ENCODE assay signal across 25 mouse cellular contexts in the genomic region with DNA sequence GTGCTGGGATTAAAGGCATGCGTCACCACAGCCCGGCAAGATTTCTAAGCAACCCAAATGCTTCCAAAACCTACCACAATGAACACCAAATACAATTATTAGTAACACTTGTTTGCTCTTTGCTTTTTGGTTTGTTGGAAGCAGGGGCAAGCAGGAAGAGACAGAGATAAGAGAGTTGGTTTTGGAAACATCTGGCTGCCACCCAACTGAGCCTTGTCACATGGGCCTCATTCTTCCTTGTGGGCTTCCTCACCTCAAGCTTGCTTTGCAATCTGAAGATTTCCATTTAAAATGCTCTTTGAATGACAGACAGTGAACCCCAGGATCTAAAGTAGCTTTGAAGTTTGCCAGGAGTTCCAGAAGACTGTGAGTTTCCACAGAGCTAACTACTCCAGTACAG.
"Had no signal": no experiment of that assay in that cellular context is flagged by ENCODE, and none has a peak within 500 bp of the region (broad histone marks: within the 10 kb centered on the region; RNA-seq: fewer than 3 reads in every experiment).

No protein-coding gene starts in this region.

- H3K9ac ChIP-seq: heart, embryonic 12.5 days; hindbrain, embryonic 12.5 days; hindbrain, embryonic 14.5 days; intestine, embryonic 15.5 days; limb, embryonic 13.5 days; limb, embryonic 15.5 days; liver, embryonic 12.5 days had no signal

- H3K4me3 ChIP-seq: gastrocnemius, adult 2 months; heart, embryonic 10.5 days; heart, embryonic 12.5 days; hindbrain, embryonic 10.5 days; hindbrain, embryonic 12.5 days; intestine, embryonic 15.5 days; layer of hippocampus, adult 2 months; left cerebral cortex, adult 2 months; limb, embryonic 13.5 days; limb, embryonic 15.5 days; liver, embryonic 12.5 days had no signal

- ATAC-seq: hindbrain, embryonic 16.5 days; inflammation-experienced regulatory T-cells, adult 6 months; intestine, embryonic 15.5 days; intestine, postnatal 0 days; liver, embryonic 12.5 days had no signal

- DNase-seq: gastrocnemius, adult 2 months; gastrocnemius, postnatal 10 days; gastrocnemius, postnatal 25 days; heart, adult 18-20 months; heart, postnatal 36 days; kidney, adult 18-20 months; kidney, adult 8-10 months; kidney, postnatal 10 days; kidney, postnatal 25 days; kidney, postnatal 4 days; left cerebral cortex, postnatal 4 days had no signal

- H3K4me1 ChIP-seq: hindbrain, embryonic 10.5 days; hindbrain, embryonic 12.5 days; intestine, embryonic 15.5 days; limb, embryonic 13.5 days; limb, embryonic 15.5 days had no signal

- H3K9me3 ChIP-seq: heart, embryonic 10.5 days; heart, embryonic 12.5 days; hindbrain, embryonic 10.5 days; hindbrain, embryonic 12.5 days; intestine, embryonic 15.5 days; limb, embryonic 13.5 days; limb, embryonic 15.5 days; liver, embryonic 12.5 days had no signal

- H3K27me3 ChIP-seq: heart, embryonic 12.5 days; hindbrain, embryonic 12.5 days; intestine, embryonic 15.5 days; limb, embryonic 13.5 days; limb, embryonic 15.5 days; liver, embryonic 12.5 days had no signal

- H3K36me3 ChIP-seq: heart, embryonic 10.5 days; heart, embryonic 12.5 days; hindbrain, embryonic 10.5 days; hindbrain, embryonic 12.5 days; intestine, embryonic 15.5 days; limb, embryonic 13.5 days; limb, embryonic 15.5 days; liver, embryonic 12.5 days had no signal

- H3K27ac ChIP-seq: gastrocnemius, adult 2 months; heart, embryonic 10.5 days; hindbrain, embryonic 10.5 days; hindbrain, embryonic 12.5 days; hindbrain, embryonic 14.5 days; intestine, embryonic 15.5 days; layer of hippocampus, adult 2 months; left cerebral cortex, adult 2 months; limb, embryonic 13.5 days; limb, embryonic 15.5 days; liver, embryonic 12.5 days had no signal
